ENCODE assay signal across 8 mouse cellular contexts in genomic region chr12:111738754-111739153, GRCm38 (mm10). TPM values are rescaled to one million over a fixed set of nuclear protein-coding genes. Genes with fewer than 3 reads are reported as not detected.
DNase-seq lines count a peak whose midpoint lies in the region; ATAC-seq and TF ChIP-seq lines count a peak whose summit lies in the region.

No protein-coding gene starts in this region.

- 7% methylated on average over 3 of the region's 3 CpGs for WGBS in hindbrain, postnatal 0 days
- WGBS in hindbrain, embryonic 13.5 days = 12% methylated on average over 3 of the region's 3 CpGs
- 12% methylated on average over 3 of the region's 3 CpGs for WGBS in limb, embryonic 10.5 days

- H3K27me3 ChIP-seq in hindbrain, postnatal 0 days (ENCODE audit: insufficient read depth, low read length) = no peaks in the 10 kb centered on the region
- no peaks in the 10 kb centered on the region for H3K27me3 ChIP-seq in hindbrain, embryonic 13.5 days
- H3K27me3 ChIP-seq in limb, embryonic 10.5 days (ENCODE audit: low read depth, poor library complexity, severe bottlenecking) = no peaks in the 10 kb centered on the region

- H3K4me1 ChIP-seq in hindbrain, postnatal 0 days (ENCODE audit: insufficient read depth, low read length) = no peaks in the 10 kb centered on the region
- H3K4me1 ChIP-seq in hindbrain, embryonic 13.5 days (replicated peaks) = peaks cover 3% of the 10 kb centered on the region; the same call in 1 of the 2 replicates
- H3K4me1 ChIP-seq in limb, embryonic 10.5 days = peaks cover 11% of the 10 kb centered on the region

- H3K36me3 ChIP-seq in hindbrain, postnatal 0 days (ENCODE audit: insufficient read depth, low read length) = no peaks in the 10 kb centered on the region
- no peaks in the 10 kb centered on the region for H3K36me3 ChIP-seq in hindbrain, embryonic 13.5 days
- H3K36me3 ChIP-seq in limb, embryonic 10.5 days = 0 out of 2 replicates have a peak, but pooled peaks cover 2% of the 10 kb centered on the region

- no peak overlapping the region for H3K9ac ChIP-seq in hindbrain, postnatal 0 days (replicated peaks; ENCODE audit: low read length)
- H3K9ac ChIP-seq in hindbrain, embryonic 13.5 days = no peak overlapping the region

- TF ChIP-seq CTCF in hindbrain, postnatal 0 days (IDR thresholded peaks at IDR 0.05; ENCODE audit: low read depth) = peak; percentile 74

- no peak overlapping the region for H3K4me3 ChIP-seq in hindbrain, postnatal 0 days (ENCODE audit: low read length)
- H3K4me3 ChIP-seq in hindbrain, embryonic 13.5 days = no peak overlapping the region
- no peak overlapping the region for H3K4me3 ChIP-seq in limb, embryonic 10.5 days

- no peaks in the 10 kb centered on the region for H3K9me3 ChIP-seq in hindbrain, postnatal 0 days (ENCODE audit: low read length)
- H3K9me3 ChIP-seq in hindbrain, embryonic 13.5 days = no peaks in the 10 kb centered on the region
- no peaks in the 10 kb centered on the region for H3K9me3 ChIP-seq in limb, embryonic 10.5 days (replicated peaks)

- no peak overlapping the region for H3K27ac ChIP-seq in hindbrain, postnatal 0 days
- no peak overlapping the region for H3K27ac ChIP-seq in hindbrain, embryonic 13.5 days
- no peak overlapping the region for H3K27ac ChIP-seq in limb, embryonic 10.5 days

- no peak overlapping the region for H3K4me2 ChIP-seq in hindbrain, postnatal 0 days (ENCODE audit: low read depth, low read length)
- no peak overlapping the region for H3K4me2 ChIP-seq in hindbrain, embryonic 13.5 days

- ATAC-seq in hindbrain, postnatal 0 days = peak; percentile 71; the same call in 1 of the 2 replicates
- no peak for ATAC-seq in hindbrain, embryonic 13.5 days (ENCODE audit: low FRiP score)
- peak; percentile 78 for ATAC-seq in granulocyte monocyte progenitor cell, adult 5-6 weeks (replicated peaks; ENCODE audit: poor library complexity, severe bottlenecking)
- ATAC-seq in neutrophil, adult 5-6 weeks (ENCODE audit: extremely low read depth, insufficient number of reproducible peaks, low FRiP score, poor library complexity, severe bottlenecking) = 0 out of 2 replicates have a peak, but pooled peaks have one; percentile 63

- peak; percentile 78 for DNase-seq in hindbrain, postnatal 0 days (ENCODE audit: low spot score)
- DNase-seq in ES-CJ7 (ENCODE audit: low read depth, low spot score) = peak; percentile 84
- peak; percentile 78 to 79 for DNase-seq in cerebellum, adult 18-20 months
- DNase-seq in limb, embryonic 10.5 days (ENCODE audit: low spot score) = peak; percentile 64
- DNase-seq in ovary, postnatal 10 days (ENCODE audit: low spot score) = no peak

RNA-seq across cellular contexts. Expression of gene Klc1, which starts 19.9 kb away (rescaled TPM):
- total RNA-seq in hindbrain, postnatal 0 days (2014; rRNA removed) = 421 and 496 TPM in 2 replicates
- 583 and 600 TPM in 2 replicates for polyA plus RNA-seq in hindbrain, postnatal 0 days (2015; fragmentation: Nextera tagmentation; extraction: Ambion mirVana)
- 571 and 589 TPM in 2 replicates for polyA plus RNA-seq in hindbrain, embryonic 13.5 days (2015; fragmentation: Nextera tagmentation; extraction: Ambion mirVana)
- total RNA-seq in granulocyte monocyte progenitor cell, adult 5-6 weeks (2014; fragmentation: Nextera tagmentation) = 45.3 and 48.2 TPM in 2 replicates
- total RNA-seq in granulocyte monocyte progenitor cell, adult 5-6 weeks (2017) = 26.7 and 42.1 TPM in 2 replicates
- 87.5 and 98.0 TPM in 2 replicates for polyA plus RNA-seq in limb, embryonic 10.5 days (2016; fragmentation: Nextera tagmentation; extraction: Ambion mirVana)
- total RNA-seq in neutrophil, adult 5-6 weeks (2017) = 81.2 and 169 TPM in 2 replicates

RNA-seq across cellular contexts. Expression of gene Apopt1, which starts 25.7 kb away (rescaled TPM):
- 23.6 and 28.1 TPM in 2 replicates for total RNA-seq in hindbrain, postnatal 0 days (2014; rRNA removed)
- 60.3 and 63.9 TPM in 2 replicates for polyA plus RNA-seq in hindbrain, postnatal 0 days (2015; fragmentation: Nextera tagmentation; extraction: Ambion mirVana)
- 55.1 and 62.1 TPM in 2 replicates for polyA plus RNA-seq in hindbrain, embryonic 13.5 days (2015; fragmentation: Nextera tagmentation; extraction: Ambion mirVana)
- 49.6 and 51.3 TPM in 2 replicates for total RNA-seq in granulocyte monocyte progenitor cell, adult 5-6 weeks (2014; fragmentation: Nextera tagmentation)
- total RNA-seq in granulocyte monocyte progenitor cell, adult 5-6 weeks (2017) = 57.2 and 60.9 TPM in 2 replicates
- polyA plus RNA-seq in limb, embryonic 10.5 days (2016; fragmentation: Nextera tagmentation; extraction: Ambion mirVana) = 57.4 and 64.8 TPM in 2 replicates
- total RNA-seq in neutrophil, adult 5-6 weeks (2017) = 19.5 and 25.1 TPM in 2 replicates

RNA-seq across cellular contexts. Expression of gene Bag5, which starts 25.7 kb away (rescaled TPM):
- total RNA-seq in hindbrain, postnatal 0 days (2014; rRNA removed) = 21.1 and 22.7 TPM in 2 replicates
- 60.1 and 64.3 TPM in 2 replicates for polyA plus RNA-seq in hindbrain, postnatal 0 days (2015; fragmentation: Nextera tagmentation; extraction: Ambion mirVana)
- 65.3 and 67.9 TPM in 2 replicates for polyA plus RNA-seq in hindbrain, embryonic 13.5 days (2015; fragmentation: Nextera tagmentation; extraction: Ambion mirVana)
- total RNA-seq in granulocyte monocyte progenitor cell, adult 5-6 weeks (2014; fragmentation: Nextera tagmentation) = 28.0 and 32.0 TPM in 2 replicates
- 33.3 and 41.2 TPM in 2 replicates for total RNA-seq in granulocyte monocyte progenitor cell, adult 5-6 weeks (2017)
- 52.6 and 52.9 TPM in 2 replicates for polyA plus RNA-seq in limb, embryonic 10.5 days (2016; fragmentation: Nextera tagmentation; extraction: Ambion mirVana)
- total RNA-seq in neutrophil, adult 5-6 weeks (2017) = 19.8 and 20.5 TPM in 2 replicates
